Mouse (Mus musculus) intestine, embryonic 14.5 days (tissue): ENCODE measurements around the gene Elp5. TPM values are rescaled to one million over a fixed set of nuclear protein-coding genes. Genes with fewer than 3 reads are reported as not detected.
"Not testable (repeated sequence)": the region's sequence is repeated elsewhere in the genome, so short reads cannot be mapped to it uniquely, and the experiment has no call there.

ENCODE experiments used
- ATAC-seq: fragments of 200-750 bp; cut with Nextera tagmentation; replicated peaks from 2 replicates; pipeline ENCODE4 v1.8.0; 2017; ENCODE audit warnings: low read depth, moderate number of reproducible peaks, moderate TSS enrichment, moderate library complexity; ENCODE audit not compliant: low FRiP score, low TSS enrichment
- DNase-seq: peaks from one replicate; pipeline ENCODE4 v3.0.0-alpha.2; 2018; ENCODE audit warnings: low spot score
- H3K27ac ChIP-seq: fragments of 300-500 bp; sonication (generic); 2 replicates; pipeline ENCODE4 v1.5.1; 2014; ENCODE audit warnings: low read depth, mild to moderate bottlenecking, control low read depth
- H3K27me3 ChIP-seq: fragments of 300-500 bp; sonication (generic); replicated peaks from 2 replicates; pipeline ENCODE4 v1.6.1; 2014; ENCODE audit warnings: low read length, control low read depth; ENCODE audit not compliant: control insufficient read depth, insufficient read depth
- H3K36me3 ChIP-seq: fragments of 300-500 bp; sonication (generic); 2 replicates; pipeline ENCODE4 v1.6.1; 2014; ENCODE audit warnings: low read length, control low read depth; ENCODE audit not compliant: control insufficient read depth, insufficient read depth
- H3K4me1 ChIP-seq: fragments of 300-500 bp; sonication (generic); replicated peaks from 2 replicates; pipeline ENCODE4 v1.6.1; 2014; ENCODE audit warnings: low read length, control low read depth, mixed read lengths; ENCODE audit not compliant: control insufficient read depth, insufficient read depth
- H3K4me2 ChIP-seq: fragments of 300-500 bp; sonication (generic); 2 replicates; pipeline ENCODE4 v1.6.1; 2014; ENCODE audit warnings: low read length
- H3K4me3 ChIP-seq: fragments of 300-500 bp; sonication (generic); 2 replicates; pipeline ENCODE4 v1.5.1; 2014; ENCODE audit warnings: low read depth, low read length, control low read depth, mixed read lengths
- H3K9ac ChIP-seq: fragments of 300-500 bp; sonication (generic); 2 replicates; pipeline ENCODE4 v1.6.1; 2014; ENCODE audit warnings: mild to moderate bottlenecking, low read length
- H3K9me3 ChIP-seq: fragments of 300-500 bp; sonication (generic); 2 replicates; pipeline ENCODE4 v1.6.1; 2016; ENCODE audit warnings: low read length, control low read depth; ENCODE audit not compliant: control insufficient read depth
- WGBS: fragments of 180-500 bp; shearing (Covaris S2); extraction: QIAGEN DNeasy Blood & Tissue Kit; methylation state at CpG from one replicate; pipeline ENCODE4 v1.1.7; 2014; 5-methylcytosine and 5-hydroxymethylcytosine counted together
- polyA plus RNA-seq: library from polyadenylated mRNA; unstranded; fragments of >200 nt; fragmentation: Nextera tagmentation; extraction: Ambion mirVana; gene quantifications from 2 replicates; pipeline ENCODE4 v1.2.1, GENCODE M21; 2014

Elp5 gene
- polyA plus RNA-seq, 1 experiment from 2014 or later: 104 TPM

DNA sequence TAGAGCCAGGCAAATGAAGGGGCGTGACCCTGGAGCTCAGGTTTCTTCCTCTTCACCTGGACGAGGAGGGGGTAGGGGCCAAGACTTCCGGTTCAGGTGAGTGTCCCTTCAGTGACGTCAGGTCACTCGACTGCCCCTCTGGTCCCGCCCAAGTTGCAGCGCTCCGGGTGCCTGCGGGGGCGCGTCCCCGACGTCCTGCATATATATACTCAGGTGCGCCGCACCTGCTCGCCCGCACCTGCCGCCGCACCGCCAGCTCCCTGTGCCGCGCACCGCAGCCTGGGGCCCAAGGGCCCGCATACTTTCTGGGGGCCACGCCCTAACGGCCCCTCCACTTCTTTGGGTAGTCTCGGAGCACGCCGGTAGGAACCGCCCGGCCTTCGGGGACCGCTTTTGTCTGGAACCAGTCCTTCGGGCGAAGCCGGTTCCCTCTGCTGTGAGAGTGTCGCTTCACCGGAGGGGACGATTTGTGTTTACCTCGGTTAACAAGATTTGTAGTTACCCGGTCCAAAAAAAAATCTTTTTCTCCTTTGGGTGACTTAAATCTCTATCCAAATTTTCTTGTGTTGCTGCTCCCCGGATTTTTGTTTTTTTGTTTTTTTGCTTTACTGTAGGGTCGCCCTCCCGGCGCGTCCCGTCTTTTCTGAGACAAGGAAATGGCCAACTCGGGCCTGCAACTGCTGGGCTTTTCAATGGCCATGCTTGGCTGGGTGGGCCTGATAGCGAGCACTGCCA lies 16.9 kb downstream of the Elp5 start:
- H3K4me3 ChIP-seq: peak overlapping the region; percentile 46
- peaks cover 26% of the 10 kb centered on the region for H3K36me3 ChIP-seq
- ATAC-seq (peak; percentile 59), DNase-seq (peak; percentile 84)
- H3K9ac ChIP-seq: peak overlapping the region; percentile 64
- peaks cover 5% of the 10 kb centered on the region; the same call in 1 of the 2 replicates for H3K4me1 ChIP-seq
- H3K27ac ChIP-seq: peak overlapping the region; percentile 92
- peaks cover 51% of the 10 kb centered on the region for H3K27me3 ChIP-seq
- peak overlapping the region; percentile 57 for H3K4me2 ChIP-seq
- 1% methylated on average over 49 of the region's 49 CpGs for WGBS
- no peaks in the 10 kb centered on the region for H3K9me3 ChIP-seq

DNA sequence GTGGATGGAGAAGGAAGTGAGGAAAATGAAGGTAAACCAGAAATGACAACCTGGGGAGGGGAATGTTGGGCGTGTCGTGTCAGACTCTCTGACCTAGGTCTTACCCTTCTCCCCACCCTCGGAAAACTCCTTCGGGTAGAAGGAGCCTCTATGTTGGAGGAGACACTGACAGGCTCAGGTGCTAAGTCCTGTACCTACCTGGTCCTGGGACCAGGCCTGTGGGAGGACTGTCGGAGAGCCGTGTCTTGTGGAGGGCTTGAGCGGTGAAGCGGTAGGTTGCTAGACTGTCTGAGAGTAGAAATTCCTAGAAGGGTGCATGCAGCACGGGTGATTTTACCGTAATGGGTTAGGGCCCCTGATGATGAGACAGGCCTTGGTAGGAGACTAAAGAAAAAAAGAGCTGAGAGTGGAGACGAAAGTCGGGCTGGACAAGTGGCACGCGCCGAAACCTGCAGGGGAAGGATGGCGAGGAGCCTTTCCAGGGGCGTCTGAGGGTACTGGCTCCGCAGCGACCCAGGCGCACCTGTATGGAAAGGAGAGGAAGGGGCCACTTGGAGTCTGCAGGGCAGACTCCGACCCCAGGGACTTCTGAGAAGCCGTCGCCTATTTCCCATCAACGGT lies 17.6 kb downstream of the Elp5 start, which contains the start of gene Cldn7:
TSS of gene Cldn7 (plus strand) at position 130 of the 621 bp plus-strand sequence.
- 7% methylated on average over 24 of the region's 24 CpGs for WGBS
- H3K4me2 ChIP-seq: peak within 1 kb of the TSS; percentile 57
- H3K9ac ChIP-seq: peak within 1 kb of the TSS; percentile 64
- DNase-seq: peak; percentile 71
- peaks cover 5% of the 10 kb centered on the region; the same call in 1 of the 2 replicates for H3K4me1 ChIP-seq
- ATAC-seq: 0 out of 2 replicates have a peak, but pooled peaks have one; percentile 10
- H3K36me3 ChIP-seq: peaks cover 19% of the 10 kb centered on the region
- H3K27ac ChIP-seq: peak within 1 kb of the TSS; percentile 92
- peak within 1 kb of the TSS; percentile 46 for H3K4me3 ChIP-seq
- no peaks in the 10 kb centered on the region for H3K9me3 ChIP-seq
- peaks cover 51% of the 10 kb centered on the region for H3K27me3 ChIP-seq

DNA sequence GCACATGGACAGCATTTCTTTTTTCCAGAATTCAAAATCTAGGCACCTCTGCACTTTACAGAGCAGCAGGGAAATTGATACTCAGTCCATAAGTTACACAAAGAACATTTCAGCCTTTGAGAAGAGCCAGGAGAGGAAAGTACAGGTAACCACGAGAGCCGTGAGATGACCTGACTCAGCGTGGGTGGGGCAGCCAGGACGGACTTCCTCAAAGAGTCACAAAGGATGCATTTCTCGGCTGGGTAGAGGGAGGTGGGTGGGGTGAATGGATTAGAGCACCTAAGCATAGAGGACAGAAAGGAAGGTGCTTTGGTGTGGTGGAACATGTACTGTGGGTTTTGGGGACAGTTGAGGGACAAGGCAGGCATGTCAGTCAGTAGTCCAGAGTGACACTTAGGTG lies 20.5 kb downstream of the Elp5 start:
- H3K27me3 ChIP-seq: peaks cover 46% of the 10 kb centered on the region
- H3K4me1 ChIP-seq: peaks cover 4% of the 10 kb centered on the region; the same call in 1 of the 2 replicates
- no peak overlapping the region for H3K4me2 ChIP-seq
- no peak for ATAC-seq
- H3K27ac ChIP-seq: peak overlapping the region; percentile 74
- DNase-seq: peak; percentile 70
- H3K36me3 ChIP-seq: no peaks in the 10 kb centered on the region
- 36% methylated on average over 5 of the region's 5 CpGs for WGBS
- H3K9ac ChIP-seq: no peak overlapping the region
- no peaks in the 10 kb centered on the region for H3K9me3 ChIP-seq
- no peak overlapping the region for H3K4me3 ChIP-seq

DNA sequence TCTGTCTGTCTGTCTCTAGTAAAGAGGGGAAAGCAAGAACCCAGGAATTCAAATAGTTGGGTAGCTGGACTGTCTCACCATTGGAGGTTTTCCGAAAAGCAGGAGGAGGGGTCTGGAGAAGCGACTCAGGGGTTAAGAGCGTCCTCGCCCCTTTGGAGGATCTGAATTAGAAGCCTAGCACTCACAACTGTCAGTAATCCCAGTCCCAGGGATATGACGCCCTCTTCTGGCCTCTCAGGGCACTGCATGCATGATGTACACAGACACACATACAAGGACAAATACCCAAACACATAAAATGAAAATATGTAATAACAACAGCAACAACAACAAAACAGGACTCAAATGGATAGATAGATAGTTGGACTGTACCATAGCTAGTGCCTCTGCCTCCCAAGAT lies 21.7 kb downstream of the Elp5 start:
- Histone ChIP-seq H3K4me3 (no peak overlapping the region), H3K9me3 (no peaks in the 10 kb centered on the region; the same call in 1 of the 2 replicates), H3K4me2 (no peak overlapping the region), H3K27ac (peak overlapping the region; percentile 38; the same call in 1 of the 2 replicates), H3K4me1 (no peaks in the 10 kb centered on the region), H3K36me3 (no peaks in the 10 kb centered on the region), H3K27me3 (peaks cover 34% of the 10 kb centered on the region), H3K9ac (no peak overlapping the region)
- no peak for DNase-seq
- 35% methylated on average over 5 of the region's 5 CpGs for WGBS
- no peak for ATAC-seq

DNA sequence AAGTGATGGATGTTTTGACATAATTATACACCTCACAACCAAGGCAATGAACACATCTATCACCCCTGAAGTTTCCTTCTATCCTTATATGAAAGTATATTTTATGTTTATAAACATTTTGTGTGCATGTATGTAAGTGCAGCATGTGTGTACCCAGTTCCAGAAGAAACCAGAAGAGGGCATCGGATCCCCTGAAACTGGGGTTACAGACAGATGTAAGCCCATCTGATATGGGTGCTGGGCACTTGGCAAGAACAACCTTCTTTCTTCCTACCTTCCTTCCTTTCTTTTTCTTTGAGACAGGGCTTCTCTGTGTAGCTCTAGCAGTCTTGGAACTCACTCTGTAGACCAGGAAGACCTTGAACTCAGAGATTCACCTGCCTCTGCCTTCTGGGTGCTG lies 26.1 kb downstream of the Elp5 start:
- whole genome bisulfite sequencing: 76% methylated on average over 1 of the region's 1 CpGs
- ATAC-seq (no peak), DNase-seq (no peak)
- Histone ChIP-seq H3K9me3 (no peaks in the 10 kb centered on the region; the same call in 1 of the 2 replicates), H3K9ac (no peak overlapping the region), H3K27me3 (no peaks in the 10 kb centered on the region), H3K4me1 (no peaks in the 10 kb centered on the region), H3K4me2 (no peak overlapping the region), H3K27ac (no peak overlapping the region), H3K36me3 (no peaks in the 10 kb centered on the region), H3K4me3 (no peak overlapping the region)

DNA sequence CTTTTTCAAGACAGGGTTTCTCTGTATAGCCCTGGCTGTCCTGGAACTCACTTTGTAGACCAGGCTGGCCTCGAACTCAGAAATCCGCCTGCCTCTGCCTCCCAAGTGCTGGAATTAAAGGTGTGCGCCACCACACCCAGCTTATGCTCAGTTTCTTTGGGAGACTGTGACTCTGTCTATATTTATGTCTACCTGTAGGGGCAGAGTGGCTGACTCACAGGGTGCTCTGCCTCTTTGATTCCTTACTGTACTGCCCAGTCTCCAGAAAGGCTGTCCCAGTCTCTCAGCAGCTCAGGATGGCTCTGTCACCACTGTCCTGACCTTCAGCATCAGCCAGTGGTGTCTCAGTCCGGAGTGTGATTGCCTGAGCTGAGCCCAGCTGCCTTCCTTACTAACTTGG lies 26.7 kb downstream of the Elp5 start:
- H3K9ac ChIP-seq, DNase-seq, H3K4me2 ChIP-seq, H3K36me3 ChIP-seq, H3K9me3 ChIP-seq, H3K4me3 ChIP-seq, ATAC-seq, H3K27ac ChIP-seq, H3K4me1 ChIP-seq, H3K27me3 ChIP-seq: not testable (repeated sequence)
- WGBS: 73% methylated on average over 4 of the region's 4 CpGs

DNA sequence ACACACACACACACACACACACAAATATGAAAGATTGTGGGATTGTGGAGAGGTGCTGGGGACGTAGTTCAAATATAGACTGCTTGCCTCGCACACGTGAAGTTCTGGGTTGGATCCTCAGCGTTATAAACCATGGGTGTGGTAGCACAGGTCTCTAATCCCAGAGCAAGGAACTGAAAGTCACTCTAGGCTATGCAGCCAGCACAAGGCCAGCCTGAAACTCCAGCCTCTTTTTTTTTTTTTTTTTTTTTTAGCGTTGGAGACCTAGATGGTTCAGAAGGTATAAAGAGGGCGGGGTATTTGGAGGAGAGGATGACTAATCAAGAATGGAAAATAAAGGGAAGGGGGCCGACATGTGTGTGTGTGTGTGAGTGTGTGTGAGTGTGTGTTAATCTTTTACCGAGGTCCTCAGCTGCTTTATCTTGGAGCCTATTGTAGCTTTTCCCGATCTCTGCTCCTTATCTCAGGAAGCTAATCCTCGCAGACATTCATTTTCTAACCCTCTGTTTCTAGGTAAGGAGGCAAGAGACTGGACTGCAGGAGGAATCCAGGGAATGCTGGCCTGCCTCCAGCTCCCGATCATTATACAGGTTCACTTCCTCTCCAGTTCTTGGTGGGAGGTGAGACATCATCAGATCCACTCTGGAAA lies 28.9 kb downstream of the Elp5 start:
- H3K36me3 ChIP-seq: no peaks in the 10 kb centered on the region
- no peak overlapping the region for H3K4me3 ChIP-seq
- DNase-seq (no peak), ATAC-seq (peak; percentile 38; the same call in 1 of the 2 replicates)
- no peaks in the 10 kb centered on the region for H3K27me3 ChIP-seq
- H3K9me3 ChIP-seq: no peaks in the 10 kb centered on the region; the same call in 1 of the 2 replicates
- H3K4me1 ChIP-seq: no peaks in the 10 kb centered on the region
- no peak overlapping the region; the same call in 1 of the 2 replicates for H3K27ac ChIP-seq
- no peak overlapping the region for H3K9ac ChIP-seq
- WGBS: 49% methylated on average over 11 of the region's 11 CpGs
- no peak overlapping the region for H3K4me2 ChIP-seq

DNA sequence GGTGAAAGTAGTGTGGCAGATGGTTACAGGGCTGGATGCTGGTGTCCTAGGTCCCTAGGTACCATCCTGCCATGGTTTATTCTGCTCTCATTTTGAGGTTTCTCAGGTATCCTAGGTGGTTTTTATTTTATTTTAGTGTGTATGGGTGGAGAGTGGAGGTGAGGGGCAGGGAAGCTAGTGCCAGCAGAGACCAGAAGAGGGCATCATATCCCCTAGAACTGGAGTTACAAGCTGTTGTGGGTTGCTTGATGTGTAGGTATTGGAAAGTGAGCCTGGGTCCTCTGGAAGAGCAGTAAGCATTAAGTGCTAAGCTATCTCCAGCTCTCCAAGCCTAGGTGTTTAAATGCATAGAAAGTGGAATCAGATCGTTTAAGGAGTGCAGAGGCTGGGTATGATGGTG lies 30.0 kb downstream of the Elp5 start:
- no peaks in the 10 kb centered on the region for H3K27me3 ChIP-seq
- WGBS: 70% methylated on average over 1 of the region's 1 CpGs
- ATAC-seq (no peak), DNase-seq (no peak)
- no peaks in the 10 kb centered on the region for H3K36me3 ChIP-seq
- H3K27ac ChIP-seq: no peak overlapping the region
- no peaks in the 10 kb centered on the region; the same call in 1 of the 2 replicates for H3K9me3 ChIP-seq
- H3K9ac ChIP-seq: no peak overlapping the region
- H3K4me2 ChIP-seq: no peak overlapping the region
- H3K4me1 ChIP-seq: no peaks in the 10 kb centered on the region
- H3K4me3 ChIP-seq: no peak overlapping the region
